Mouse (Mus musculus) liver, adult (tissue): Measurements from ENCODE around the gene Nxnl1.

Experiments
- GATA4 ChIP-seq: IDR thresholded peaks from 2 replicates; pipeline ENCODE4 v1.6.1; 2014; ENCODE audit warnings: mild to moderate bottlenecking, low read length; ENCODE audit not compliant: insufficient replicate concordance

The Nxnl1 gene

DNA sequence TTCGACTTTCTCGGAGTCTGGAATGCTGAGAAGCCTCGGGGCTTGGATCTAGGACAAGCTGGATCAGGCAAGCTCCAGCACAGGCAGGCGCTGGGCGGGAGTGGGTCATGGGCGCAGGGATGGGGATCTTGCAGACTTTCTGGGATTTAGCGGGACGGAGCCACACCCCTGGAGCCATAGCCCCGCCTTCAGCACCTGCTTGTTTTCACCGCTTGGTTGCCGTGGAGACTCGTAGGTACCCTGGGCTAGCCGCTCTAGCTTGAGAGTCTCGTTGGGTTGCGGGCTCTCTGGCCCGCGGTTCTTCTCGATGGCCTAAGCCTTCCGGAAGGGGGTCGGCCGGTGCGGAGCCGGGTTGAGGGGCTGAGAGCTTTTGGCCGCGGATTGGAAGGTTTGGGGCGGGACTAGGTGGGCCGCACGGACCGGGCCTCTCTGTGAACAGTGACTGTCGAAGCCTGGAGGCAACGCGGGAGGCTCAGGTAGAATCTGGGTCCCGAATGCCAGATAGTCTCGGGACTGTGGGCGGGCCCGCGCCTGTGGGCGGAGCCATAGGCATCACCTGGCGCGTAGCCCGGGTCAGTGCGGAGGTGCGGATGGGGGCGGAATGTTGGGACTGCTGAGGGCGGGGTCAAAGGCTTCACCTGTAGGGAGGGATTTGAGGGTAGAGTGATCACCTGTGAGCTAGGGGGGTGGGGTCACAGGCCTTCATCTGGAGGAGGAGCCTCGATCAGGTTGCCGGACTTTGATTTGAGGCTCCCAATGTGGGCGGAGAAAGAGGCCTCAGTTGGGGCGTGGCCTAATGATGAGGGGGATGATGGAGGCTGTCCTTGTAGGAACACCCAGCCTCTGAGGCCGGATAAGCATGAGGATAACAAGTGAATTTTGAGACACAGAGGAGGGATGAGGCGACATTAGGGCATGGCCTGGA lies 3.2 kb upstream of the Nxnl1 start:
- TF ChIP-seq GATA4 = no peak

DNA sequence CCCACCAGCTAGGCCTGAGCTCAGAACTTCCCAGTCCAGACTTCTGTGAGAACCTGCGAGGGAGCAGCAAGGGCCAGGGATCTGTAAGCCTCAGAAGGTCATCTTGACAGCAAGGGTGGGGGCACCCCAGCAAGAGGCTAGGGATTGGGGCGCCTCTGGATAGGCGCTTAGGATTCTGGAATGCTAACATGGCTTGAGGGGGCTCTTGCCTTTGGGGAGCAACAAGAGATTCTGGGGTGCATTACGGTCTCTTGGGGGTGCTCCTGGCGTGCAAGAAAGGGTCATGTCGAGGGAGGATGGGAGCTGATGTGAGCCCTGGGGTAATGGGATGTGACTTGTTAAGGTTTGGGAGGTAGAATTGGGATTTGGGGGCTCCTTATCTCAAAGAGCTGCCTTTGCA lies 2.5 kb upstream of the Nxnl1 start:
- TF ChIP-seq GATA4 = no peak

DNA sequence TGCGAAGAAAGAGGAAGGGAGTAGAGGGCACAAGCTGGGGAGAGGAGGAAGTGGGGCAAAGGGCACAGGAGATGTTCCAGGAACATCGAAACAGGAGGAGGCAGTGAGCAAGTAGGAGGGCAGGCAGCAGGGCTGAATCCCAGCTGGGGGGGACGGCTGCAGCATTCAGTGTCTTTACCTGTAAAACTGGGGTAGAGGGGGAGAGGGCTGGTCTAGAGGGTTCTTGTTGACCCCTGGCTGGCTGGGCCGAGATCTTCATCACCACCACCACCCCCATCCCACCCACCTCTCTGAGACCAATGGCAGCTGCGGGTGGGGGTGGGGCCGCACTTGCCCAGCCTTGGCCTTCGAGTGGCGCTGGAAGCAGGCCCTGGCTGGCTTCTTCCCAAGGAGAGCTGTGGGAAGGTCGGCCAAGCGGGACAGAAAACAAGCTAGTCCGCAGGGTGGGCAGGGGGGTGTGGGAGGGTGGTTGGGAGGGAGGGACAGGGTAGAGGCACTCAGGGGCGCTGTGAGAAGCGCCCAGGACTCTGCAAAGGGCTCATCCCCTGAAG lies 2.1 kb upstream of the Nxnl1 start, which contains the start of gene Slc27a1:
Gene Slc27a1 (plus strand): TSS at position 496 of the 551 bp plus-strand sequence.
- no peak for TF ChIP-seq GATA4

DNA sequence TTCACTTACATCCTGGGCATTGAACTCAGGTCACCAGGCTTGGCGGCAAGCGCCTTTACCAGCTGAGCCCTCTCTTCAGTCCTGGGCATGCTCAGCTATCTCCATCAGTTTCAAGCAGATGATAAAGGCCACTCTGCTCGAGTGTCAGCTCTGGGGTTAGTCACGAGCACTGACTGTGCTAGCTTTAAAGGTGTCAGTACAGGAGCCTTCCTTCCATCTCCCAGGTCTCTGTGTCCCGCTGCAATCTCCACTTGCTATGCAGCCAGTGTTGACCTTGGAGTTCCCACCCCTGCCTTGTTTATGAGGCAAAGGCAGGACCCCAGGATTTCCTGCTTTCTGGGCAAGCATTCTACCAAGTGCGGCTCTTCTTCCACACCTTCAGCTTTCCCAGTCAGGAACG lies 1.2 kb upstream of the Nxnl1 start:
- TF ChIP-seq GATA4 = no peak

DNA sequence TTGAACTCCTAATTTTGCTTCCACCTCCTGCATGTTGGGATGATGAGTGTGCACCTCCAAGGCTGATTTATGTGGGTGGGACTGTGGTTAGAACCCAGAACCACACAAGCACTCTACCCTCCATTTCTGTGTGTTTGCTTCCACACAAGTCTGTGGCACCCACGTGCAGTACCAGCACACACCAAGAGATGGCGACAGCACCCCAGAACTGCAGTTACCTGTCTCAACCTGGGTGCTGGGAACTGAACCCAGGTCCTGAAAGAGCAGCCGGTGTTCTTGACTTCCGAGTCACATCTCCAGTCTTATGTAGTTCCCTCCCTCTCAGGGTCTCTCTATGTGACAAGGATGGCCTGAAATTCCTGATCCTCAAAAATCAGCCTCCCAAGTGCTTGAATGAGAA lies 2.4 kb downstream of the Nxnl1 start:
- TF ChIP-seq GATA4 = no peak

DNA sequence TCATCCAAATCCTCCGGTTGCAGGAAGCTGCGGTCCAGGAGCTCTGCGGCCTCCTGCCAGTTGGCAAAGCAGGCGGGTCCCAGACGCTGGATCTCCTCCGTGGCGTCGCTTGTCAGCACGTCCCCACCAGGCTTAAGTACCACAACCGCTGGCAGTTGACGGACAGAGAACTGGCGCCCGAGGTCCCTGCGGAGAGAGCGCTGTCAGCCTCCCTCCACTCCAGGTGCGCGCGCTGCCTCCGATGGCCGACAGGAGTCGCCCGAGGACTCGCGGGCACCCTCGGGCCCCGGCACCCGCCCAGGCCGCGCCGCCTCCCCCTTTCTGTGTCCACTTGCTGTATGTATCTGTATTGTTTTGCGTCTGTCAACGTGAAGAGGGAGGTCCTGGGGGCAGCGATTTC lies 3.6 kb downstream of the Nxnl1 start:
- TF ChIP-seq GATA4 = no peak

DNA sequence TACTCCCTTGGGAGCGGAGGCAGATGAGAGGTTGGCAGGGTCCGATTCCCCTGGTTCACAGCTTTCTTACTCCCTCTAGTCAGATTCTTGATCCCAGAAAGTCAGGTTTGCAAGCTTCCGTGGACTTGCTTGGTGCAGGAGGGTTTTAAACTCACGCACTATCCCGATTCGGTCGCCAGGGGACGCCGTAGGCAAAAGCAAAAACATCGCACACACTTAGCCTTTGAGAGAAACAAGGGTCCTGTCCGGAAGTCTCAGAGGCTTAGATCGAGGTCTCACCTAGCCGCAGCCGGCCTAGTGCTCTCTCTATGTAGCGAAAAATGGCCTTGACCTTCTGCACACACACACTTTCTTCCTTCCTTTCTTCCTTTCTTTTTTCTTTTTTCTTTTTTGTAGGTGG lies 5.0 kb downstream of the Nxnl1 start:
- no peak for TF ChIP-seq GATA4

DNA sequence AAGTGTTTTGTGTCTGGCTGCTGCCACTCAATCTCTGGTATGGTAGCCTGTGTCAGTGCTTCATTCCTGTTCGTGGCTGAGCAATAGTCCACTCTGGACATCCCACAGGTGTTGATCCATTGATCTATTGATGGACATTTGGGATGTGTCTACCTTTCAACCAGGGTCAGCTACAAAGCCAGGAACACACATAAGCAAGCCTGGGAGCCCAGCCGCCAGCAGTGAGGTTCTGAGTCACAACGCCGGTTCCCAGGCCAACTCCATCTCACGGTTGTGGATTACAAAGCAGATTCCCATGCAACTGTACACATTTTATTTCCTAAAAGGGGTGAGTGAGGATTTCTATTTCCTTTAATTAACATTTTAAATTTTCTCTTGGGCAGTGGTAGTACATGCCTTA lies 5.6 kb downstream of the Nxnl1 start:
- TF ChIP-seq GATA4 = no peak

DNA sequence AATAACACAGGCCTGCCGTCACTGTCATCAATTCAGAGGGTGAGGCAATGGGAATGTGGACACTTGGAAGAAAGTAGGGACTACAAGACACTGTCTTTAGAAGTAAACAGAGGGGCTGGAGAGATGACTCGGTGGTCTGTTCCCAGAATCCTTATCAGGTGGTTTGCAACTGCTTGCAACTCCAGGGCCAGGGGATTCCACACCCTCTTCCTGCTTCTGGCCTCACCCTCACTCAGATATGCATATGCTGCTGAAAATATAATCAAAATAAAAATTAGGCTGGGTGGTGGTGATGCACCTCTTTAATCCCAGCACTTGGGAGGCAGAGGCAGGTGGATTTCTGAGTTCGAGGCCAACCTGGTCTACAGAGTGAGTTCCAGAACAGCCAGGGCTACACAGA lies 6.3 kb downstream of the Nxnl1 start:
- no peak for TF ChIP-seq GATA4

DNA sequence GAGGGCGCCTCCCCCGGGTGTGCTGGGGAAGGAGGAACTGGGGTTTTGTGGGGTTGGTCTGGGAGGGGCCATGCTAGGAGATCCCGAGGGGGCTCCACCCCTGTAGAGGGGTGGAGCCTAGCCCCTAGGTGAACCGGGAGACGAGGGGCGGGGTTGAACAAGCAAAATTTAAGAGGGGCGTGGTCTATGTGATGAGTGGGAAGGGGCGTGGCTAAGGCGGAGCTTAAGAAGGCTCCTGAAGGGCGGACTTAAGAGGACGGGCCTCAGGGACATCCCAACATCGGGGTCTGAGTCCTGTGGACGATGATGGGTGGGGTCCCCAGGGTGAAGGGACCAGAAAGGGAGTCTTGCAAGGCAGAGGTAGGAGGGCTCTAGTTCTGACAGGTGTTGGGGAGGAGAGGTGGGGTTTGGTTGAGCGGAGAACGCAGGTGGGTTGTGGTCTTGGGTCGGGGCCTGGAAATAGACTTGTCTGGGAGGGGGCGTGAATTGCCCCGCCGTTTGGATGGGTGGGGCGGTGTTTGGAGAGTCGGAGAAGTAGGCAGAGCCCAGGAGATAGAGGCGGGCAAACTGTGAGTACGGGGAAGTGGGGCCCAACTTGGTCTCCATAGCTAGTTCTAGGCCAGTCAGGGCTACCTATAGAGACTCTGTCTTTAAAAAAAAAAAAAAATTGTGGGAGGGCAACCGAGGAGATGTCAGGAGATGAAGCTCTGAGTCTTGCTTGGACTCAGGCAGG lies 7.3 kb downstream of the Nxnl1 start:
- no peak for TF ChIP-seq GATA4

DNA sequence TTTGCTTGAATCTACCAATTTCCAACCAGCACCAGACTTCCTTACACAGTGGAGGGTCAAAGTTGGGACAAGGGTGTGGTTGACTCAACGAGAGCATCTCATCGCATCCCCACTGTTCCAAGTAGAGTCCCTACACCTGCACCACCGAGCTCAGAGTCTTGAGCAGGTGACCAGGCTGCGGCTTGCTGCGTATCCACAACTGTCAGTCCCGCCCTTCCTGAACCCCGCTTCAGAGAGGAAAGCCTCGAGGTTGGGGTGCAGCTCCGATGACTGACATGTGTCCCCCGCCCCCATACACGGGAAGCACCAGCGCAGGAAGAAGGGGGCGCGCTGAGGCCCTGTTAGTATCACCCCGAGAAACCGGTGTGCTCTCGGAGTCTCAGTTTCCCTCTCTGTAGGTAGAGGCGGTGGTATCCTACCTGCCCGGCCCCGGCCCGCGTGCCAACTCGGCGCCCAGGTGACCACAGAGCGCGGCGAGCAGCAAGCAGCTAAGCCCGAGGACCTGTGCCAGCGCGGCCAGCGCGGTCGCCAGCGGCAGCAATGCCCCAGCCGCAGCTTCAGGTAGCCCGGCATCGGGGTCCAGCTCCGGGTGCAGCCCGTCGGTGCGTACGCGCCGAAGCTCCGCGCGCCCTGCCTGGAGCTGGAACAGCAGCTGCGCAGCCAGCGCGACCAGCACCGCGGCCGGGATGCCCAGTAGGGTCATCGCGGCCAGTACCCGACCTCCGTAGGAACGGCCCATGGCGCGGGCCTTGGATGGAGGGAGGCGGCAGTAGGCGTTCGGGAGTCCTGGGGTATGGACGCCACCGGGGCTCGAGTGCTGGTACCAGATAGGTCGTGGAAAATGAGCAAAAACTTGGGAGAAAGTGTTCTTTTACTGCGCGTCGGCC lies 8.1 kb downstream of the Nxnl1 start, which contains the start of gene Tmem221:
Gene Tmem221 (minus strand): TSS at position 801 of the 887 bp plus-strand sequence.
- TF ChIP-seq GATA4 = no peak

DNA sequence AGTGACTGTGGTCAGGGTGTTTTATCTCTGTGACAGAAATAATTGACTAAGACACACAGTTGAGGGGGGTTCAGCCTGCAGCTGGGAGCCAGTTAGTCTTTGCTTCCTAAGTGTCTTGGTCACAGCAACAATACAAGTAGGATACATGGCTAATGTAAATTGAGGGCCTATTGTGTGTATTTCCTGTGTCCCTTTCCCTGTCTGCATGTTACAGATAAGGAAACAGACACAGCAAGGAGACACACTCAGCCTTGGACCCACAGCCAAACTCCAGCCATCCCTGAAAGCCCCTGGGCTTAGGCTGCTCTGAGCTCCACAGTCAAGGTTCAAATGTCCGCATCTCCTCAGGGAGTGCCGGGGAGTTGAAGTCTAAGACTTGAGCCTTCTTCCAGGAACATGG lies 11.8 kb downstream of the Nxnl1 start:
- no peak for TF ChIP-seq GATA4

DNA sequence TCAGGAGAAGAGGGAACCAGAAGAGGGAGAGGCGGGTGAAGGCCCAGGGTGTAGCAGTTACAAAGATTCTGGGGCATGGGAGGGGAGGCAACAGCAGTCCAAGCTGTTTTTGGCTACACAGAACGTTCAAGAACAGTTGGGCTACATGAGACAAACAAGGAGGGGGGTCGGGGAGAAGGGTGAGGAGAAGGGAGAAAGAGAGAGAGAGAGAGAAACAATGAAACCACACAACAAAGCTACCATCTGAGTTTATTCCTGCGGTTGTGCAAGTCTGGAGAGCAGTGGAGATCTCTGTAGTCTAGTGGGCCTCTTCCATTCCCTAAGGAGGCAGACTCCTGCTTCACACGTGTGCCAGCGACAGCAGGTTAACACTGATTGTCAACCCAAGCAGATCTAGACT lies 12.4 kb downstream of the Nxnl1 start:
- TF ChIP-seq GATA4 = no peak

DNA sequence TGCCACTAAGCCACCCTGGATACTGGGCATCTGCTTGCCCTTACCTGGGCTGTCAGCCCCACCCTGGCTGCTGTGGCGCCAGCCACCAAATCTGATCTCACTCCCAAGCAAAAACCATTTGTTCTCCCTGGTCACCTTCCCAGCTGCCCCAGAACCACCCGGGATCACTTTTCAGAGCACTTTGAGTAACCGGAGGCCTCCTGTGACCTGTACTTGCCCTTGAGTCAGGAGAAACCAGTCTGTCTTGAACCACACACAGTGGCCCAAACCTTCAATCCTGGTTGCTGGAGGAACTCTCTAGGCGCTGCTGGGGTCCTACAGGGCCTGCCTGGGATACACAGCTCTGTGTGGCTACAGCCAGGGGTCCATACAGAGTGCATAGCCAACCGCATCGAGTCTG lies 13.6 kb downstream of the Nxnl1 start:
- TF ChIP-seq GATA4 = no peak

DNA sequence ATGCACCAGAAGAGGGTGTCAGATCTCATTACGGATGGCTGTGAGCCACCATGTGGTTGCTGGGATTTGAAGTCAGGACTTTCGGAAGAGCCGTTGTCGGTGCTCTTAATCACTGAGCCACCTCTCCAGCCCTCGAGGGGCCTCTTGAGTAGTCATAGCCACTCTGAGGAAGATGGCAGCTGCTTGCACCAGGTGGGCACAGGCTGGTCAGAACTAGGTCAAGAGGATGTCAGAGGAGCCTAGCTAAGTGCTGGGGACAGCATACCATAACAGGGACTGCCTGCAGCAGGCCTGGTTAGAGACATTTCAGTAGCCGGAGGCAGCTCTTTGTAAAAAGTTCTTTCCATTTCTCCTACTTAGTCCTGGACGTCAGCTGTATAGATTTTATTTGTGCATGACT lies 15.6 kb downstream of the Nxnl1 start:
- TF ChIP-seq GATA4 = no peak
